Mouse (Mus musculus) urinary bladder, postnatal 14 days (tissue): ENCODE data around the gene Eif6.
A peak's percentile ranks its signal among the peaks of the same experiment; 100 is the strongest.

Experiments
- DNase-seq: peaks from one replicate; pipeline ENCODE4 v3.0.0; 2021; ENCODE audit warnings: low spot score

Eif6 gene

DNA sequence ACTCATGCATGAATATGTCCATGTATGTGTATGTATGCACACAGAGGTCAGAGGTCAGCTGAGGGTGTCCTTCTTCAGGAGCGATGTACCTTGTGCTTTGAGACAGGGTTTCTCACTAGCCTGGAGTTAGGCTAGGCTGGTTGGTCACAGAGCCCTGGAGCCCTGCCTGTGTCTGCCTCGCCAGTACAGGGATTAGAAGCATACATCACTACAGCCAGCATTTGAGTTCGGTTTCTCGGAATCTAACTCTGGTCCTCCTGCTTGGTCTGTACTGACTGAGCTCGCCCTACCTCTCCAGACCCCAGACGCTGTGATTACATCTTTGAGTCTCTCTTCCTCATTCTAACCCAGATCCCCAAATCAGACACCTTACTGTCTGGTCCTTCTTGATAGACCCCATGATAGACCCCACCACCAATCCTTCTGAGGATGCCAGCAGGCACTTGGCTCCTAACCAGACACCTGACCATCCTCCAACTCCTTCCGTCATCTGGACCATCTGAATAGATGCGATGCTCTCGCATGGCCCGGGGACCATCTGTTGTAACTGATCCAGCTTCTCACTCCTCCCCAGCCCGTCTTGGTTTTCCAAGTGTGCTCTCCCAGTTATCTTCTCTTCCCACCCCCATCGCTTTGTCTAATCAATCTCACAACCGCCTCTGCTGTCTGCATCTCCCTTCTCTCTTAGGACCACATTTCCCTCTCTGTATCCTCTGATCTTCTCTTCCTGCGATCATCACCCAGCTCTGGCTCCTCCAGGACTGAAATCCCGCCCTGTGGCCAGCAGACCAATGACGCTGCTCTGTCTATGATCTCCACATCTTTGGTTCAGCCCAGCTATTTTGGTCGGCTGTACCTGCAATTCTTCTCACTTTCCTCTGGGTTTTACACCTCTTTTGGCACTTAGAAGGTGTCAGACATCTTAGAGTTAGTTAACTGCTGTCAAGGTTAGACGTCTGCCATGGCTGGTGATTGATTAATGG lies 38.5 kb downstream of the Eif6 start:
- no peak for DNase-seq

GRCm38 (mm10) chr2:155786905-155787304 lies 39.8 kb downstream of the Eif6 start:
- no peak for DNase-seq

DNA sequence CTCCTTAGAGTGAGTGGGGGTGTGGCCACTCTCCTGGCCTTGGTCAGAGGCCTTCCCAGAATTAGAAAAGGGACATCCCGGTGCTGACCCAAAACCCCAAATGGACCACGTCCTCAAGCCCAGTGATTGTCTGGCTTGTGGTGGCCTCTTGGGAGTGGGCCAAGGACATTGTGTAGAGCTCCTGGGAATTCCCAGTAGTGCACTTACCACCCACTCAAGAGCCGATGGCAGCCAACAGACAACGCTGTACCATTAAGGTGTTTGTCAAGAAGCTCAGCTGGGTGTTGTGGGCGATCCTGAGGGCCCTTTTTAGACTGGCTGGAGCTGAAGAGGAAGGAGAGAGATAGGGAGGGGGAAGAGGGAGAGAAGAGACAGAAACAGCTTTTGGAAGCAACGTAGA lies 42.2 kb downstream of the Eif6 start:
- DNase-seq, result no peak

GRCm38 (mm10) chr2:155779506-155779905 lies 47.2 kb downstream of the Eif6 start:
- no peak for DNase-seq

DNA sequence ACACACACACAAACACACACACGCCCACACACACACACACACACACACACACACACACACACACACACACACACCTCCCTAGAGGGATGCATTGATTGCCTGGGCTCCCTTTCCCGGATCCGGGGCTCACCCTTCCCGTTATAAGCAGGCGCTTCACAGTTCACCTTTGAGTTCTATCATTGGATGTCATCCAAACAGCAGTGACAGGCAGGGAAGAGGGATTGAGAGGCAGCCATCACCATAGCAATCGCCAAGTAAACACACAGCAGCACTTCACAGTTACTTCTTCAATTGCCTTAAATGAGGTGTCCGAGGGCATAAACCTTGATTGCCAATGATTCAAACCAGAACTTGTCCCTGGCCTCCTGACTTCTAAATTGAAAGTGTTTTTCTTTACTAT lies 47.7 kb downstream of the Eif6 start:
- DNase-seq, result no peak

DNA sequence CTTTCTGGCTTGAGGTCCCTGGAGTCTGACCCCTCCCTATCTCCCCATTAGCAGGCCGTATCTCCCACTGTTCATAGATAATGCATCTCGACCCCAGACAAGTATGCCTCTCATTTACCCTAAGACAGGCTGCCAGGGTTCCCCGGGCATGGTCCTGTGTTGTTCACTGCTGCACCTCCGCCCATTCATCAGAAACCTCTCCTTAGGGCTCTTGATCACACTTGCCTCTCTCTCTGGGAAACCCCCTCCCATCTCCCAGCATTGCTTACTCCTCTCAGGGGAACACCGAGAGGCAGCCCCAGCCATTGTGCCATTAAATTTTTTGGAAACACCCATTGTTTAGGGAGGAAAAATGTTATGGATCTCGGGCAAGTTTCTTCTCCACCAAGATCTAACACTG lies 48.7 kb downstream of the Eif6 start:
- DNase-seq, result no peak

DNA sequence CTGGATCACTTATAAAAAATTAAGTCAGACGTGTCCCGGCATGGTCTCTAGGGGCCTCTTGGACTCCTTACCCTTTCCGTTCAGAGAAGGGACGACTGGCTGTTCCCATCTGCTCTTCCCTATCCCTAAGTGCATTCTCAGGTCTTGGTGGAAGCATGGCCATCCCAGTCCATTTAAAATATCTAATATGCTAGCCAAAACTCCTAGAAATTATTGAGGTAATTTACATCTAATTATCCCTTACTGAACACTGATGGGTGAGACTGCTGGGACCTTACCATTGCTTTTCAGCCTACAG lies 49.1 kb downstream of the Eif6 start:
- DNase-seq, result no peak

DNA sequence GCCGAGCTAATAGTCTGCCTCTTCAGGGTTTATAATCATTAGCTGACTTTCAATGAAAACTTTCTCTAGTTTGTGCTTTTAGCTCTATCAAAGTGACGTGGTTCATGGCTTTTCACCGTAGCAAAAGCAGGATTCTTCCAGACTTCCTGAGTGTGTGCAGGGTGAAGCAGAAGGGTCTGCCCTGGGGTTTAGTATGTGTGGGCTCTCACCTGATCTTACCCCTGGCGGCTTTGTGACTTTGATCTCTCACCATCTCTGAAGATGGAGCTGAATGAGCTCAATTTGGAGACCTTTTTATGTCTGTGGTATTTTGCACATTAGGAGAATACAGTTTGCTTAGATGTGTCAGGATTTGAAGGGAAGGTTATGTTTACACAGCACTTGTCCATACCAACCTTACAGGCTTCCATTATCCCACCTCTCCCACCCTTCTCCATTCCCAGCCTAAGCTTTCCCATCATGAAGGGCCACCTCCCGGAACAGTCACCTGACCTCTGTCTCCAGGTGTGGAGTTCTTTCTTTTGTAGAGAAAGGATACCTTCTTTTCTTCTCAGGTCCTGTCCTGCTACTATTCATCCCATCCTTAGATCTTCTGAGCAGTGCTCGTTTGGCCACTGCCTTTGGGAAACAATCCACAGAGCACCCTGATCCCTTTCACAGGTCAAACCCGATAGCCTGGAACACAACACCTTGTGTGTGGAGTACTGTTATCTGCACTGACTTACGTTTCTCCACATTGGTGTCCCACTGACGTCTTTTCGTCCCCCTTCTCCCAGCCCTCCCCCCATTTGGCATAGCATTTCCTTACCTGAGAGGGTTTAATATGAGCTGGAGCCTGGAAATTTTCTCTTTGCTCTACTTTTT lies 49.7 kb downstream of the Eif6 start:
- no peak for DNase-seq

- DNase-seq, result peak; percentile 54
Measured at GRCm38 (mm10) chr2:155775685-155776263, 51.0 kb downstream of the Eif6 start.

- DNase-seq, result no peak
Measured at GRCm38 (mm10) chr2:155774927-155775684, 51.6 kb downstream of the Eif6 start, which contains the start of gene Mmp24. Mmp24 (plus strand) TSS chr2:155775342.

DNA sequence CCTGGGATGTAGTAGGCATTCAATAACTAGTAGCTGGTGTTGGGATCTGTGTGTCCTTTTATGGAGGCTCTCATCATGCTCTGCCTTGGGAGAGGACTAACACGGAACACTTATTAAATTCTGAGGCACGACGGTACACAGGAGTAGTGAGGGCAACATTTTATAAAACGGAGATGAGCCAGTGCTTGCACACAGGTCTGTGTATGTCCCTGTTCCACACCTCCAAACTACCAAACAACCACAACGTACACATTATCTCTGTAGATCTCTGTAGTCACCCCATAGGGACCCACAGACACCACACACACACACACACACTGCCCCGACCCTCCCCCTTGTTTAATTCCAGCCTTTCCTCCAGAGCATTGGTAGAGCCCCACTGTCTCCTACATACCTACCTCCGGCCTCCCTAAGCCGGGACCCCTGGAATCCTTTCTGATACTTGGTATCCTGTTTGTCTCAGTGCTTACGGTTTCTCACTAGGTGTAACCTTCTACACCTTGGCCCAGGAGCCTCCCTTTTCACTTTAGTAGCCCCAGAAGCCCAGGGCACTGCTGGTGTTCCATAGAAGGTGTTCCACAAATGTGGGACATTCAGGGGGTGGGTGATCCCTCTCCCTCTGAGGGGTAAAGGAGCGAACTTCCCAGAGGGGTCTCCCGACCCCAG lies 52.3 kb downstream of the Eif6 start:
- no peak for DNase-seq

GRCm38 (mm10) chr2:155773664-155774063 lies 53.1 kb downstream of the Eif6 start:
- no peak for DNase-seq
